Mouse (Mus musculus): ENCODE data around the gene Foxp1. TPM values are rescaled to one million over a fixed set of nuclear protein-coding genes. Genes with fewer than 3 reads are reported as not detected.

Gene Foxp1
- polyA plus RNA-seq, 1 experiment from 2014 or later, result 45.3 TPM

DNA sequence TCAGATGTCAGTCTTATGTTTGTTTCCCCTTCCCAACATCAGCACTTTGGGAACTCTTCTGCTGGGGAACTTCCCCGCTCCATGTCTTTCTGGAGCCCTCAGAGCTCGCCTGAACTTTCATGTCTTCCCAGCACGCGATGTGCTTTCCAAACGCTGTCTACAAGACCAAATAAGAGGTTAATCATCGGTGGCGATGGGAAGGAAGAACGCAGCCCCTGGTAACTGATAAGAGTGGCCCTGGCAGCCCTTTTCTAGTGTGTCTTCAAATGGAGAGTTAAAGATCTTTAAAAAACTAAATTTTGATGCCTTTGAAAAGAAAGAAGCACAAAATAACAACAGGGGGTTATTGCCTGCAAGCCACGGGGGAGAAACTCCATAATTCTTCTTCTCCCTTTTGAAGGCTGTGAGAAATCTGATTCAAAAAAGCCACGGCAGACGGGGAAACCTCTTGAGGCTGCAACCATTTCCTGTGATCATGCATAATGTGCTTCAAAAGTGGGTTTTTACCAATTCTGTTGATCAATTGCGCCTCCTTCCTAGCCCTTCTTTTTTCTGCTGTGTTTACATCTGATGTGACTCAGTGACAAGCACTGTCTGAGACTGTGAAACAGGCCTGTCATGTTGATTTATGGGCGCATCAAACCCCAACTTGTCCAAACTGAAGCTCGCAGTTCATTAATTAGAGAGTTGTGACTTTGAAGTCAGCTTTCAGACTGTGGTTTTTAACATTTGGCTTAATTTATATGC lies 509.2 kb downstream of the Foxp1 start:
- Histone ChIP-seq H3K36me3 (ENCODE audit: control insufficient read depth, insufficient read depth) (peaks cover 38% of the 10 kb centered on the region), H3K4me2 (replicated peaks; ENCODE audit: low read depth) (no peak overlapping the region), H3K4me3 (ENCODE audit: low read depth, low read length) (no peak overlapping the region), H3K9ac (ENCODE audit: low read depth, low read length) (no peak overlapping the region), H3K9me3 (ENCODE audit: control insufficient read depth) (0 out of 2 replicates have a peak, but pooled peaks cover 3% of the 10 kb centered on the region), H3K27ac (ENCODE audit: low read depth, low read length) (0 out of 2 replicates have a peak overlapping the region, but pooled peaks have one; percentile 28), H3K27me3 (replicated peaks; ENCODE audit: control insufficient read depth, insufficient read depth, low read length) (no peaks in the 10 kb centered on the region), H3K4me1 (replicated peaks; ENCODE audit: control insufficient read depth, insufficient read depth, low read length) (peaks cover 3% of the 10 kb centered on the region; the same call in 1 of the 2 replicates)
- WGBS, result 40% methylated on average over 14 of the region's 14 CpGs
- no peak for TF ChIP-seq CTCF (IDR thresholded peaks at IDR 0.05; ENCODE audit: low read depth)
- ATAC-seq, result no peak

DNA sequence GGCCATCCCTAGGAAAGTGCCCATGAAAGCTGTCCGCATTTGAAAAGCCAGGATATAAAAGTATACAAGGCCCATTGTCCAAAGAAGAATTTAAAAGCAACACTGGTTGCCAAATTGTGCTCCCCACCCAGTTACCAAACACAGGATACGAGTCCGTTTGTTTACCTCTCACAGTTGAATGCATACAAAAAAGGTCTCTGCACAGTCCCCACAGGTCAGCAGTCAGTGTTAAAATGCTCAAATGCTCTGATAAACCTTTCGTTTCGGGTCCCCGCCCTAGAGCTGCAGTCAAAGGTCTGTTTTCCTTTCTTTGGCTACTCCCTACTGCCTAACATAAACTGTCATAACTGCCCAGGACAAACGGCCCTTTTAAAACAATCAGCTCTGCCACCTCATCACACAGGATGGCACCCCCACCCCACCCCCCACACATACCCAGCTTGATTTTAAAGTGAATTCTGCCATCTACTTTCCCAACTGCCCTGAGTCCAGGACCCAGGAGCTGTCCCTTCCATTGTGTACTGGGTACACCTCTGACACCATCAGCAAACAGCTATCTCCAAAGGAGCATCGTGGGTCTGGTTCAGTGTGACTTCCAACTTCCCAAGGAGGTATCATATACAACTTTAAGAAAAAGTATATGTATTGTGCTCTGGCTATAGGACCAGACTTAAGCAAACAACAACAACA lies 510.5 kb downstream of the Foxp1 start:
- peak; percentile 60 for ATAC-seq
- 0 out of 2 replicates have a peak overlapping the region, but pooled peaks have one; percentile 28 for H3K27ac ChIP-seq (ENCODE audit: low read depth, low read length)
- TF ChIP-seq CTCF (IDR thresholded peaks at IDR 0.05; ENCODE audit: low read depth), result no peak
- H3K4me2 ChIP-seq (replicated peaks; ENCODE audit: low read depth), result 0 out of 2 replicates have a peak overlapping the region, but pooled peaks have one; percentile 9
- no peak overlapping the region for H3K9ac ChIP-seq (ENCODE audit: low read depth, low read length)
- H3K4me1 ChIP-seq (replicated peaks; ENCODE audit: control insufficient read depth, insufficient read depth, low read length), result peaks cover 3% of the 10 kb centered on the region; the same call in 1 of the 2 replicates
- no peak overlapping the region for H3K4me3 ChIP-seq (ENCODE audit: low read depth, low read length)
- WGBS, result 22% methylated on average over 8 of the region's 8 CpGs
- peaks cover 50% of the 10 kb centered on the region for H3K36me3 ChIP-seq (ENCODE audit: control insufficient read depth, insufficient read depth)
- no peaks in the 10 kb centered on the region for H3K27me3 ChIP-seq (replicated peaks; ENCODE audit: control insufficient read depth, insufficient read depth, low read length)
- H3K9me3 ChIP-seq (ENCODE audit: control insufficient read depth), result 0 out of 2 replicates have a peak, but pooled peaks cover 3% of the 10 kb centered on the region

DNA sequence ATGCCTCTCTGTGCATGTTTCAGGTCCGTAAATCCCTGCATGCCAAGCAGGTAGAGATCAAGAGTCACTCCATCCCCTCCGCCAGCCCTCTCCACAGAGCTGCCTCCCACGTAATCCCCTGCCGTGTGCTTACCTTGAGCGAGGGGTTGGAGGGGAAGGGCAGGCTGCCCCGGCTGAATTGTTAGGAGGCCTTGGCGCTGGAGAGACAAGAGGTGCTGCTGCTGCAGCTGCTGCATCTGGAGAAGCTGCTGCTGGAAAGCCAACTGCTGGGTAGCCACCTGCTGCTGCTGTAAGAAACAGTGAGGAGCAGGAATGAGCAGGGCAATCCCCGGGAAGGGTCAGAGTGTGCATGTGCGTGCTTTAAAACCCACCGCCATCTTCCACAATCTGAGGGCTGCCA lies 512.8 kb downstream of the Foxp1 start:
- Histone ChIP-seq H3K27ac (ENCODE audit: low read depth, low read length) (no peak overlapping the region), H3K27me3 (replicated peaks; ENCODE audit: control insufficient read depth, insufficient read depth, low read length) (no peaks in the 10 kb centered on the region), H3K4me3 (ENCODE audit: low read depth, low read length) (no peak overlapping the region), H3K36me3 (ENCODE audit: control insufficient read depth, insufficient read depth) (peaks cover 45% of the 10 kb centered on the region), H3K4me1 (replicated peaks; ENCODE audit: control insufficient read depth, insufficient read depth, low read length) (peaks cover 3% of the 10 kb centered on the region; the same call in 1 of the 2 replicates), H3K9ac (ENCODE audit: low read depth, low read length) (no peak overlapping the region), H3K9me3 (ENCODE audit: control insufficient read depth) (0 out of 2 replicates have a peak, but pooled peaks cover 3% of the 10 kb centered on the region), H3K4me2 (replicated peaks; ENCODE audit: low read depth) (no peak overlapping the region)
- ATAC-seq, result no peak
- 81% methylated on average over 10 of the region's 10 CpGs for WGBS
- TF ChIP-seq CTCF (IDR thresholded peaks at IDR 0.05; ENCODE audit: low read depth), result no peak

DNA sequence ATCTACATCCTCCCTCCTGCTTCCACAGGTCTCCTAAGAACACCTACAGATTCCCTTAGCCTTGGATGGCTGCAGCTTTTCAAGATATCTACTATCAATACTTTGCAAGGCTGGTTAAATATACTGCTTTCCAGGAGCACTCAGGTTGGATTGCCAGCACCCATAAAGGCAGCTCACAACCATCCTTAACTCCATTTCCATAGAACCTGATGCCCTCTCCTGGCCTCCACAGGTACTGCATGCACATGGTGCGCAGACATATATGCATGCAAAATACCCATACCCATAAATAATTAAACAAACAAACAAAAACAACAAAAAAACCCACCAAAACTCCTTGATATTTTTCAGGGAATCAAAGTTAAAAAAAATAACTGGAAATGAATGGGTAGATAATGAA lies 514.0 kb downstream of the Foxp1 start:
- no peaks in the 10 kb centered on the region for H3K27me3 ChIP-seq (replicated peaks; ENCODE audit: control insufficient read depth, insufficient read depth, low read length)
- H3K4me3 ChIP-seq (ENCODE audit: low read depth, low read length), result no peak overlapping the region
- TF ChIP-seq CTCF (IDR thresholded peaks at IDR 0.05; ENCODE audit: low read depth), result peak; percentile 58
- H3K36me3 ChIP-seq (ENCODE audit: control insufficient read depth, insufficient read depth), result peaks cover 38% of the 10 kb centered on the region
- no peak overlapping the region for H3K27ac ChIP-seq (ENCODE audit: low read depth, low read length)
- 0 out of 2 replicates have a peak, but pooled peaks cover 3% of the 10 kb centered on the region for H3K9me3 ChIP-seq (ENCODE audit: control insufficient read depth)
- no peak for ATAC-seq
- H3K9ac ChIP-seq (ENCODE audit: low read depth, low read length), result no peak overlapping the region
- H3K4me2 ChIP-seq (replicated peaks; ENCODE audit: low read depth), result no peak overlapping the region
- 100% methylated on average over 1 of the region's 1 CpGs for WGBS
- 0 out of 2 replicates have a peak, but pooled peaks cover 3% of the 10 kb centered on the region for H3K4me1 ChIP-seq (replicated peaks; ENCODE audit: control insufficient read depth, insufficient read depth, low read length)

DNA sequence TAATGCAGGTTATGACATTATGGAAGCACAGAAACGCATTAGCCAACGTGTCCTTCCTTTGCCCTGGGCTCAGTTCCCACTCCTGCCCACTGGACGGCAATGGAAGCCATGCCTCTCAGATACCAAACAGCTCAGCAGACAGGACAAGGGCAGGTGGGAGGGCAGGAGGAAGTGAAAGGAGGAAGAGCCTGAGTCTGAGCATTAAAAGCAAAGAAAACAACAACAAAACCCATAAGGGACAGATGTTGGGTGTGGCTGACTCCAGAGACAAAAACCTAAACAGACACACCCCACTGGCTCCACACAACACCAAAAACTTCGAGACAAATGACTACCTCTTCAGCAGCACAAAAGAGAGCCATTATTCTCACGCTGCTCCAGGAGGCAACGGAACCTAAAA lies 515.0 kb downstream of the Foxp1 start:
- ATAC-seq, result no peak
- WGBS, result 60% methylated on average over 6 of the region's 6 CpGs
- H3K4me2 ChIP-seq (replicated peaks; ENCODE audit: low read depth), result no peak overlapping the region
- H3K9me3 ChIP-seq (ENCODE audit: control insufficient read depth), result 0 out of 2 replicates have a peak, but pooled peaks cover 3% of the 10 kb centered on the region
- no peak overlapping the region for H3K4me3 ChIP-seq (ENCODE audit: low read depth, low read length)
- no peak for TF ChIP-seq CTCF (IDR thresholded peaks at IDR 0.05; ENCODE audit: low read depth)
- no peak overlapping the region for H3K9ac ChIP-seq (ENCODE audit: low read depth, low read length)
- peaks cover 48% of the 10 kb centered on the region for H3K36me3 ChIP-seq (ENCODE audit: control insufficient read depth, insufficient read depth)
- H3K27me3 ChIP-seq (replicated peaks; ENCODE audit: control insufficient read depth, insufficient read depth, low read length), result no peaks in the 10 kb centered on the region
- H3K4me1 ChIP-seq (replicated peaks; ENCODE audit: control insufficient read depth, insufficient read depth, low read length), result 0 out of 2 replicates have a peak, but pooled peaks cover 3% of the 10 kb centered on the region
- H3K27ac ChIP-seq (ENCODE audit: low read depth, low read length), result no peak overlapping the region

Measured in intestine, postnatal 0 days (tissue).